Mouse (Mus musculus) testis, adult 2 months (tissue): ENCODE measurements around the gene Foxp1.

Experiments
- CTCF ChIP-seq: fragments of 200-500 bp; IDR thresholded peaks from 2 replicates; pipeline ENCODE4 v1.5.1; 2012; ENCODE audit warnings: low read depth, mild to moderate bottlenecking, inconsistent platforms, low read length, moderate library complexity; ENCODE audit not compliant: control insufficient read depth, insufficient read depth, insufficient replicate concordance
- POLR2A ChIP-seq: fragments of 200-500 bp; IDR thresholded peaks from 2 replicates; pipeline ENCODE4 v1.6.1; 2012; ENCODE audit warnings: low read depth, mild to moderate bottlenecking, inconsistent platforms, low read length, moderate library complexity; ENCODE audit not compliant: control insufficient read depth

GRCm38 (mm10) chr6:98973433-98973832 lies 549.1 kb downstream of the Foxp1 start:
- TF ChIP-seq CTCF (no peak), POLR2A (no peak)
